Mouse (Mus musculus) bone marrow, adult 2 months (tissue): ENCODE results near the gene Tfcp2l1.

Experiments used
- CTCF ChIP-seq: fragments of 200-500 bp; IDR thresholded peaks from 2 replicates; pipeline ENCODE4 v1.5.1; 2011; ENCODE audit warnings: low read length, control low read depth; ENCODE audit not compliant: control insufficient read depth, insufficient read depth
- POLR2A ChIP-seq: fragments of 200-500 bp; IDR thresholded peaks from 2 replicates; pipeline ENCODE4 v1.6.1; 2011; ENCODE audit warnings: low read depth, mild to moderate bottlenecking, control low read depth, low read length, borderline replicate concordance; ENCODE audit not compliant: control insufficient read depth

- no peak for TF ChIP-seq CTCF
- TF ChIP-seq POLR2A: no peak
Measured at GRCm38 (mm10) chr1:118699961-118700360, 72.2 kb downstream of the Tfcp2l1 start.
